Mouse (Mus musculus) limb, embryonic 10.5 days (tissue): ENCODE data around the gene Cep97. TPM values are rescaled to one million over a fixed set of nuclear protein-coding genes. Genes with fewer than 3 reads are reported as not detected.

ENCODE experiments used
- DNase-seq: peaks from one replicate; pipeline ENCODE4 v3.0.0-alpha.2; 2017; ENCODE audit warnings: low spot score
- H3K27ac ChIP-seq: fragments of 300-500 bp; sonication (generic); 2 replicates; pipeline ENCODE4 v1.5.1; 2016; ENCODE audit warnings: mild to moderate bottlenecking
- H3K27me3 ChIP-seq: fragments of 300-500 bp; sonication (generic); 2 replicates; pipeline ENCODE4 v1.6.1; 2016; ENCODE audit warnings: low read depth, mild to moderate bottlenecking; ENCODE audit not compliant: poor library complexity, severe bottlenecking
- H3K36me3 ChIP-seq: fragments of 300-500 bp; sonication (generic); 2 replicates; pipeline ENCODE4 v1.6.1; 2016; ENCODE audit warnings: mild to moderate bottlenecking, moderate library complexity
- H3K4me1 ChIP-seq: fragments of 300-500 bp; sonication (generic); 2 replicates; pipeline ENCODE4 v1.6.1; 2016
- H3K4me3 ChIP-seq: fragments of 300-500 bp; sonication (generic); 2 replicates; pipeline ENCODE4 v1.5.1; 2016; ENCODE audit warnings: mild to moderate bottlenecking, moderate library complexity
- H3K9me3 ChIP-seq: fragments of 300-500 bp; sonication (generic); replicated peaks from 2 replicates; pipeline ENCODE4 v1.6.1; 2016; ENCODE audit warnings: mild to moderate bottlenecking
- WGBS: fragments of 180-500 bp; shearing (Covaris S2); methylation state at CpG from one replicate; pipeline ENCODE4 v1.1.7; 2016; 5-methylcytosine and 5-hydroxymethylcytosine counted together
- polyA plus RNA-seq: library from polyadenylated mRNA; unstranded; fragments of >200 nt; fragmentation: Nextera tagmentation; extraction: Ambion mirVana; gene quantifications from 2 replicates; pipeline ENCODE4 v1.2.1, GENCODE M21; 2016

The Cep97 gene
- polyA plus RNA-seq, 1 experiment from 2014 or later, result 14.2 TPM

DNA sequence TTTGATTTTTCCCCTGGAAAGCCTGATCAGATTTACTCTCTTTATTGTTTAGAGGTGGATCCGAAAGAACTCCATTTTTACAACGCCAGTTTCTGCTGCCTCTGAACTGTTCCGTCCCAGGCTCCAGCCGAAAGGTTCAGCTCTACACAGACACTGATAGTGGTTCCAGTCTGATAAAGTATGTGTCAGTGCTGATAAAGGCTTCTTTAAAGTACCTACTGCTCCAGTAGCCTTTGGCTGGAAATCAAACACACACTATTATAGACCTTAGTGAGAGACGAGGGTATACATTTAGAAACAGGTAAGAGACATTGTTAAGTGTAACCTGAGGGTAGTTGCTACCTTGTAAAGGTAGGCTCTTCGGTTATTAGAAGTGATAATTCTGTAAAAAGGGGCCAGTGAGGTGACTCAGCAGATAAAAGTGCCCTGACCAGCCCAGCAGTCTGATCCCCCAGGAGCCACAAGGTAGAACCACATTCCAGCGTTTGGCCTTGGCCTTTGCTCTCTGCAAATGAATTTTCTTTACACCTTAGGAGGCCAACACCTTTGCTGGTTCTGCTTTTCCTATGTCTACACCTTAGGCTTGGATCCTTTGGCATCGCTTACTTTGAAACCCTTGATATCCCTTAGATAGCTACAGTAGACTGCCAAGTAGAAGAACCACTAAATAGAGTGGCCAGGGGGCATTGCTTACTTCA lies 41.1 kb downstream of the Cep97 start:
- WGBS, result 86% methylated on average over 8 of the region's 8 CpGs
- Histone ChIP-seq H3K27me3 (no peaks in the 10 kb centered on the region), H3K4me3 (no peak overlapping the region), H3K36me3 (peaks cover 15% of the 10 kb centered on the region), H3K4me1 (peaks cover 11% of the 10 kb centered on the region), H3K9me3 (no peaks in the 10 kb centered on the region), H3K27ac (no peak overlapping the region)
- no peak for DNase-seq

DNA sequence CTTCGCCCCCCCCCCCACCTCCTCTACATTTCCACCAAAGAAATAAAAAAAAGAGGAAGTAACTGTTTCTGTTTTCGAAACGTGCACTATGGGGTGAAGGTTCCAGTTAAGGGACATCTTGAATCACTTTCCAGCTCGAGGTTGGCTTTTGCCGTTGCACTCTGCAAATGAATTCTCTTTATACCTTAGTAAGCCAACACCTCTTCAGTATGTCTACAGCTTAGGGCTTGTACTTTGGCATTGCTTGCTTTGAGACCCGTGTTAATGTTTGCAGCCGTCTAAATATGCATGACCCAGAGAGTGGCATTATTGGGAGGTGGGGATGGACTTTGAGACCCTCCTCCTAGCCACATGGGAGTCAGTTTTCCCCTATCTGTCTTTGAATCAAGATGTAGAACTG lies 42.2 kb downstream of the Cep97 start:
- Histone ChIP-seq H3K36me3 (peaks cover 22% of the 10 kb centered on the region), H3K4me3 (no peak overlapping the region), H3K9me3 (no peaks in the 10 kb centered on the region), H3K27ac (no peak overlapping the region), H3K27me3 (no peaks in the 10 kb centered on the region), H3K4me1 (peaks cover 11% of the 10 kb centered on the region)
- DNase-seq, result no peak
- WGBS, result 79% methylated on average over 7 of the region's 7 CpGs

DNA sequence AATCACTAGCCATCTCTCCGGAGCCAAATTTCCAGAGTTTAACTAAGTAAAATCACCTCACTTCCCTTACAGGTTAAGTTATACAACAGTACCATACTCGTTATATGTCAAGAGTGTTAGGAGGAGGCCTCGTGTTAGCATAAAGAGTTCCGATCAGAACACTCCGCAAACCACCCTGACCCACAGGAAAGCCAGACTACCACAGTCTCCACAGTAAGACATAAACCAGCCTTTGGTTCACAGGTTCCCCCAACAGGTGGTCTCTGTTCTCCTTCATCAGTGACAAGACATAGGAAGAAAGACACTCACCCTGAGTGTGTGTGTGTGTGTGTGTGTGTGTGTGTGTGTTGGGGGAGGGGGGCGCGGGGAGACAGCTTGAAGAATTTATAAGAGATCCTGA lies 43.3 kb downstream of the Cep97 start:
- no peaks in the 10 kb centered on the region for H3K9me3 ChIP-seq
- H3K27me3 ChIP-seq, result no peaks in the 10 kb centered on the region
- WGBS, result 94% methylated on average over 7 of the region's 7 CpGs
- no peak for DNase-seq
- H3K36me3 ChIP-seq, result peaks cover 22% of the 10 kb centered on the region
- no peak overlapping the region for H3K27ac ChIP-seq
- H3K4me1 ChIP-seq, result peaks cover 11% of the 10 kb centered on the region
- no peak overlapping the region for H3K4me3 ChIP-seq

DNA sequence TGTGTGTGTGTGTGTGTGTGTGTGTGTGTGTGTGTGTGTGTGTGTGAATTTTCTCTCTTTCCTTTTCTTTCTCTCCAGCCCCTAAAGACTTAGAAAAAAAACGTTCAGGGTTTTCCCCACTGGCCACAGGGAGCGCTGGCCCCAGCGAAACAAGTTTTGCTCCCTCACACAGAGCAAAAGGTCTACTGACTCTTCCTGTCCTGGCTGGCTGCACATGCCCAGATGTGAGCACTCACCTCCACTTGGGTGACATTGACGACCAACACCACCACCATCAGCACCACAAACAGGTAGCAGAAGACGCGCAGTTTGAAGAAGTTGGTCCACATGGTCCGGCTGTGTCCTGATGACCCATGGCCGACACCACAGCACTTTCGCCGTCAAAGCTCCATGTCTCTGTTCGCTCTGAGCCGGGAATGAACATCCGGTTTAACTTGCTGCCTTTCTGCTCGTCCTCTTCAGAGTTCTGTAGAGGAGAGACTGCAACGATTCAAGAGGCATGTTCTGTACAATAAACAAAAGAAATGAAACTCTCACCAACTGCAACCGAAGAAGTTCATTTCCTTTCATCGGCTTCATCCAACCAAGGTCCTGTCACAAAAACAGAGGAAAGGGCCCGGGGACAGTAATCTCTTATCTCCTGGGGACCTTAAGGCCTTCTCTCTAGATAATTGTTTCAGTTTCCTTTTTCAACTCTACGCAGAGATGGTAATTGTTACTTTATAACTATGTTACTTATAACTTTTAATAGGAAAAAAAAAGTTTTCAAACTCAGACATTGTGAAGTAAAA lies 44.1 kb downstream of the Cep97 start:
- 90% methylated on average over 19 of the region's 19 CpGs for WGBS
- Histone ChIP-seq H3K9me3 (no peaks in the 10 kb centered on the region), H3K27me3 (no peaks in the 10 kb centered on the region), H3K4me3 (no peak overlapping the region), H3K27ac (no peak overlapping the region), H3K4me1 (peaks cover 9% of the 10 kb centered on the region), H3K36me3 (peaks cover 22% of the 10 kb centered on the region)
- no peak for DNase-seq

DNA sequence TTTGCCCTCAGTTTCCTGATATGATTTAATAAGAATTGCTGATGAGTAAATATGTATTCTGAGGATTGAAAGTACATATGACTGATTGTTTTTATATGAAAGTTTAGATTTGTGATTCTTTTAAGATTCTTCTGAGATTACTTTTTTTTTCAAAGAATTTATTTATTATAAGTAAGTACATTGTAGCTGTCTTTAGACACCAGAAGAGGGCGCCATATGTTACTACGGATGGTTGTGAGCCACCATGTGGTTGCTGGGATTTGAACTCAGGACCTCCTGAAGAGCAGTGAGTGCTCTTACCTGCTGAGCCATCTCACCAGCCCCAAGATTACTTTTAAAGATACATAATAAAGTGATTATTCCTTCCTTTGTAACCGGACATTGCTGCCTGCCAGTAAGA lies 45.2 kb downstream of the Cep97 start:
- 94% methylated on average over 3 of the region's 3 CpGs for WGBS
- H3K27ac ChIP-seq, result no peak overlapping the region
- no peak overlapping the region for H3K4me3 ChIP-seq
- no peaks in the 10 kb centered on the region for H3K27me3 ChIP-seq
- H3K36me3 ChIP-seq, result peaks cover 22% of the 10 kb centered on the region
- peaks cover 4% of the 10 kb centered on the region; the same call in 1 of the 2 replicates for H3K4me1 ChIP-seq
- H3K9me3 ChIP-seq, result no peaks in the 10 kb centered on the region
- no peak for DNase-seq

DNA sequence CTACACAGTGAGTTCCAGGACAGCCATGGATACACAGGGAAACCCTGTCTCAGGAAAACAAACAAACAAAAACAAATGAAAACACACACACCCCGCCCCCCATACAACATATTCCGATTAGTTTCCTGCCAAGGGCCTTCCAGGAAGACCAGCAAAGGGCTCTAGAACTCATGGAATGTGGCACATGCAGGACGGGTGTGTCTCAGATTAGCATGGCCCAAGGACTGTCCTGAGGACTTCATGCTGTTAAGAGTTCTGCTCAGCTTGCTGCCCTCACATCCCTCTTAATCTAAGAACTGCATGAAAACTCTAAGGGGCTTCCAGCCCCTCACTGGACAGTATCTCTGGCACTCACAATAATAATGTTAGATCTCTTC lies 46.1 kb downstream of the Cep97 start:
- DNase-seq, result no peak
- Histone ChIP-seq H3K27me3 (no peaks in the 10 kb centered on the region), H3K36me3 (peaks cover 22% of the 10 kb centered on the region), H3K27ac (no peak overlapping the region), H3K4me3 (no peak overlapping the region), H3K4me1 (no peaks in the 10 kb centered on the region), H3K9me3 (no peaks in the 10 kb centered on the region)
- 88% methylated on average over 3 of the region's 3 CpGs for WGBS

DNA sequence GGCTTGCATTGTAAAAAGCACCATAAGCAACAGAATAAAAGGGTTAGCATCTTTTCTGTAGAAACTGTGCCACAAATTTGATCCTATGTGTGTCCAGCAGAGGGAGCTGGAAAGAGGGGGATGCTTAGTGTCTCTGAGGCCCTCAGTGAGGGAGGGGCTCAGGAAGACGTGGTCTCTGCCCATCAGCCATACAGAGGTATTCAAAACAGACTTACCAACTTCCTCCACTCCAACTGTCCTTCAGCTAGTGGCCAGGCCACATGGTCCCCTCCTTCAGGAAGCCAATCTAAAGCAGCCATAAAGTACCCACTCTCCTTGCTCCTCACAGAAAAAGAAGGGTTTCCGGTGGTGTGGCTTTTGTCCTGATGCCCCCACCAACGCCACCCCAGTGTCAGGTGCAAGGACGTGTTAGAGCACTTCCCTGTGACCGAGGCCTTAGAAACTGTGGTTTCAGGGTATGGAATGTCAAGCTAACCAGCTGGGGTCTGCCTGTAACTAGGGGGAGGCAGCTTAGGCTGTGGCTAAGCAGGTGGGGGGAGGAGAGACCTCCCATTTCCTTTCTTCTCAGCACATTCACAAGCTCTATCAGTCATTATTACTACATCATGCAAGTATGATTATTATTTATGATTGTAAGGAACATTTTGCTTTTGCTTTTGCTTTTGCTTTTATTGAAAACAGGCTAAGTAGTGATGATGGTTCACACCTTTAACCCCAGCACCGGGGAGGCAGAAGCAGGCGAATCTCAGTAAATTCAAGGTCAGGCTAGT lies 46.7 kb downstream of the Cep97 start:
- Histone ChIP-seq H3K4me3 (no peak overlapping the region), H3K36me3 (peaks cover 22% of the 10 kb centered on the region), H3K9me3 (no peaks in the 10 kb centered on the region), H3K27ac (no peak overlapping the region), H3K4me1 (no peaks in the 10 kb centered on the region), H3K27me3 (no peaks in the 10 kb centered on the region)
- WGBS, result 65% methylated on average over 7 of the region's 7 CpGs
- DNase-seq, result no peak

DNA sequence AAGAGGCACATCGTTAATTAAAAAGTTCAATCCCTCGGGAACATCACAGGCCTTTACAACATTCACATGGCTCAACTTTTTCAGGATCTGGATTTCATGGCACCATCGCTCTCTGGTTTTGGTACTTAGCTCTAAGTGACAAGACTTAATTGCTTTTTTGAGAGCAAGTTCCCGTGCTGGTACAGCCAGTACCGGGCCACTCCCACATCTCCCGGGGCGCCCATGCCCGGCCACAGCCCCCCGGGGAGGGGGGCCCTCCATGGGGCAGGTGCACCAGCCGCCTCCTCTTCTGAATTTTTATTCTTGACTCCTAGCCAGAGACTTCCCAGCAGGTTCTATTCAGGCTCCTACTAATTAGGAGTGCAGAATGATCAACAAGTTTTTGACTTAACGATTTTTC lies 50.4 kb downstream of the Cep97 start:
- Histone ChIP-seq H3K27me3 (no peaks in the 10 kb centered on the region), H3K4me3 (no peak overlapping the region), H3K4me1 (no peaks in the 10 kb centered on the region), H3K36me3 (peaks cover 8% of the 10 kb centered on the region; the same call in 1 of the 2 replicates), H3K27ac (no peak overlapping the region), H3K9me3 (no peaks in the 10 kb centered on the region)
- 87% methylated on average over 11 of the region's 11 CpGs for WGBS
- DNase-seq, result no peak

DNA sequence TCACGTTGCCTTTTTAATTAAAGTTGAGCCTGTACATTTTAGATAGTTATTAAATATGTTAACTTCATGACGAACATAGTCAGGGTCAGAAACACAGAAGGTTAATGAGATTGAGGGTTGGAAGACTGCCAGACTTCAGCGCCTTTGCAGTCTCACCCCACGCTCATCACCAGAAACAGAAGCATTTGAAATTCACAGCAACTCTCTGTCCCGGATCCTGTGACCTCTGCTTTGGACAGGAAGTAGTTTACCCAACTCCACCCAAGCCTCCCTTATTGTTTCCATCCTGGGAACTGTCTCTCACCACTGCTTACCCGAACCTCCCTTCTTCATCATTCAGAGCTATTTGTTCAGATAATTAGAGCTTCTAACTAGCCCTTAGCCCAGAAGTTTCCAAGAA lies 58.6 kb downstream of the Cep97 start:
- H3K9me3 ChIP-seq, result no peaks in the 10 kb centered on the region
- no peaks in the 10 kb centered on the region for H3K36me3 ChIP-seq
- 77% methylated on average over 6 of the region's 6 CpGs for WGBS
- H3K4me3 ChIP-seq, result no peak overlapping the region
- H3K27me3 ChIP-seq, result no peaks in the 10 kb centered on the region
- no peak overlapping the region for H3K27ac ChIP-seq
- no peaks in the 10 kb centered on the region for H3K4me1 ChIP-seq
- DNase-seq, result no peak

DNA sequence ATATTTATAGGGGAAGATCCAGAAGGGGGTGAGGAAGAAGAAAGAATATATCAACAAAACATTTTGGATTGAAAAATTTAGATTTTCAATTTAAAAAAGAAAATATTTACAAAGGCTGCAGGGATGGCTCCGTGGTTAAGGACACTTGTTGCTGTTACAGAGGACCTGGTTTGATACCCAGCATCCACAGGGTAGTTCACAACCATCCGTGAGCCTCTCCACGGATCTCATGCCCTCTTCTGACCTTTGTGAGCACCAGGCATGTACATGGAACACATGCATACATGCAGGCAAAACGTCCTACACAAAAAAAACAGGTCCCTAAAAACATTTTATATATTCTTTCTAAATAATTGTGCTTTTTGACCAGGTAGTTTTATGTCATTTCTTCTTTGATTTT lies 70.8 kb downstream of the Cep97 start:
- no peak for DNase-seq
- no peak overlapping the region for H3K4me3 ChIP-seq
- H3K36me3 ChIP-seq, result peaks cover 9% of the 10 kb centered on the region; the same call in 1 of the 2 replicates
- 68% methylated on average over 4 of the region's 4 CpGs for WGBS
- no peaks in the 10 kb centered on the region for H3K4me1 ChIP-seq
- no peak overlapping the region for H3K27ac ChIP-seq
- no peaks in the 10 kb centered on the region for H3K27me3 ChIP-seq
- H3K9me3 ChIP-seq, result no peaks in the 10 kb centered on the region

DNA sequence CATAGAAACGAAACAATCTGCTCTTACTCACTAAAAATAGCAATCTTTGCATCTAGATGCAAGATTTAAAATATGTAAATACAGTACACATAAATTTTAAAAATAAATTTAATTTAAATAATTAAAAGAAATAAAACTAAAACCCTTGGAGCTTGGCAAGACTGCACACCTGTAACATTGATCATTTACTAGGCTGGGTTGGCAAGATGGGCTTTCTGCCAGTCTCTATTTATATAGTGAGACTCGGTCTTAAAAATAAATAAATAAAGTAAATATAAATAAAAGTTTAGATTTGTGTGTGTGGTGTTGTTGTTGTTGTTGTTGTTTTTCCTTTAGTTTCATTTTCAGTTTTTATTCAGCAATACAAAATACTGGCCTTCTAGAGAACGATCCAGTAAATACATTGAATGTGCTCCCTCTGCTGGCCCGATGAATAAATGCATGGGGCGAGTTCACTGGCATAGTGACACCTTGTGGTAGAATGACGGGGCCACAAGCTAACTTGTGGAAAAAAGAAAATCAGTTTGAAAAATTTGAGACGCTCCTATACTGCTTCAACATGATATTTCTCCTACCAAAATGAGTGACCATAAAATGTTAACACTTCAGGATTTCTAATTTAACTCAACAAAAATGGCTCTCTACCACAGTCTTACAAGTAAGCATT lies 71.4 kb downstream of the Cep97 start:
- Histone ChIP-seq H3K4me3 (no peak overlapping the region), H3K9me3 (no peaks in the 10 kb centered on the region), H3K27me3 (no peaks in the 10 kb centered on the region), H3K36me3 (peaks cover 9% of the 10 kb centered on the region; the same call in 1 of the 2 replicates), H3K4me1 (no peaks in the 10 kb centered on the region), H3K27ac (no peak overlapping the region)
- DNase-seq, result peak; percentile 69
- WGBS, result 30% methylated on average over 7 of the region's 7 CpGs

DNA sequence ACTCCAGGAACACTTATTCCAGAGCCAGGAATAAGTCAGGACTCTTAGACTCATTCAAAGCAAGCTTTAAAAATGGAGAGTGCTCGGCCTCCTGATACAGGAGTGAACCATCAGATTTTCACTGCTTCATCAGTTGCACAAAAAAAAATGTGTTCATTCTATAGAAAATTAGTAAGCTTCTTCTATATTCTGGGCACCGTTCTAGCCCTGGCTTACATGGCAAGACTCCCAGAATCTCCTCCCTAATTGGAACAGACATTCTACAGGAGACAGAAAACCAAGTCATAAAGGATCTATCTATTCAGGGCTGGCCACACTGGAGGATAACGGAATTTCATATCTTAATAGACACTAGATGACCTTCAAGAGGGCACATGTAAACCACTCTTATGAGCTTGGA lies 73.6 kb downstream of the Cep97 start:
- H3K27ac ChIP-seq, result no peak overlapping the region
- H3K27me3 ChIP-seq, result no peaks in the 10 kb centered on the region
- H3K4me3 ChIP-seq, result no peak overlapping the region
- H3K9me3 ChIP-seq, result no peaks in the 10 kb centered on the region
- H3K36me3 ChIP-seq, result peaks cover 12% of the 10 kb centered on the region; the same call in 1 of the 2 replicates
- no peak for DNase-seq
- no peaks in the 10 kb centered on the region for H3K4me1 ChIP-seq
- 91% methylated on average over 3 of the region's 3 CpGs for WGBS
